Mouse (Mus musculus): ENCODE measurements around the gene Adipoq. TPM values are rescaled to one million over a fixed set of nuclear protein-coding genes. Genes with fewer than 3 reads are reported as not detected.
"Not testable (repeated sequence)": the region's sequence is repeated elsewhere in the genome, so short reads cannot be mapped to it uniquely, and the experiment has no call there.

Gene Adipoq
- total RNA-seq, 2 experiments from 2014 or later, result not detected

DNA sequence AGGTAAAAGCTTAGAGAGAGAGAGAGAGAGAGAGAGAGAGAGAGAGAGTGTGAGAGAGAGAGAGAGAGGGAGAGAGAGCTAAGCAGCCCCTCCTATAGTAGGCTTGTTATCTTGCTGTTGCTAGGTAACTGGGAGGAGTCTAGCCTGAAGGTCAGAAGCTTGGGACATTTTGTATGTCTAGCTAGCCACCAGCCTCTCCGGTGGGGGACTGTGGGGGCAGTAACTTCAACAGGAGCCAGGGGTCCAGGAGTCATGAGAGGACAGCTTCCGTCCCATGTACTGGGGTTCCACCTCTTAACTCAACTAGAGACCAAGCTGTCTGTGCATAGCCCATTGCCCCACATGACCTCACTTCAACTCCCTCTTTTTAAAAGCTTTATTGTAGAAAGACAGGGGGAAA, 12.6 kb downstream of the Adipoq start:
- DNase-seq (ENCODE audit: extremely low spot score in 1 of 2, low spot score in 1 of 2), result no peak

DNA sequence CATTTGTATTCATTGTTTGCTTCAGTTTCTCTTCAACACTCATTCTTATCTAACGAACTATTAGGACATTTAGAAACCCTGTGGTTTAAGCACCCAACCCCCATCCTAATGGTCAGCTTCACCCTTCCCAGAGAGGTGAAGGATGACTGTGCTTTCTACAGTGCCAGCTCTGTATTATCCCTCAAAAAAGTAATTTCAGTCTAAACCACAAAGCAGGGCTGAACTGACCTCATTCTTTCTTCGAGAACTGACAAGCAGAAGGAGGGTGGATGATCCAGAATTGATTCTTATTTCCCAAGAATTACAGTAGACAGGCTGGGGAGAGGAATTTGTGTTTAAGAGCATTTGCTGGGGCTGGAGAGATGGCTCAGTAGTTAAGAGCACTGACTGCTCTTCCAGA, 13.4 kb downstream of the Adipoq start:
- no peak for DNase-seq (ENCODE audit: extremely low spot score in 1 of 2, low spot score in 1 of 2)

DNA sequence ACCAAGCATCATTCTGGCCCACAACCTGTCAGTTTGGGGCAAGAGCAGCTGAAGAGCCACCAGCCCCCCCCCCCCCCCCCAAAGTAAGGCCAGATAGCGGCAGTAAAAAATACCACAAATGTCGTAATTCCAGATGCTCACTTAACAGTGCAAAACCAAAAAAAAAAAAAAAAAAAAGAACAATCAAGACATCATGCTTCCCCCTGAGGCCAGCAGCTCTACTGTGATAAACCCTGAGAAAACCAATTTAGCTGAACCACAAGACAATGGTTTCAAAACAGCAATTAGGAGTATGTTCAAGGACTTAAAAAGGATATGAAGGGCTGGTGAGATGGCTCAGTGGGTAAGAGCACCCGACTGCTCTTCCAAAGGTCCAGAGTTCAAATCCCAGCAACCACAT, 15.8 kb downstream of the Adipoq start:
- no peak for DNase-seq (ENCODE audit: extremely low spot score in 1 of 2, low spot score in 1 of 2)

DNA sequence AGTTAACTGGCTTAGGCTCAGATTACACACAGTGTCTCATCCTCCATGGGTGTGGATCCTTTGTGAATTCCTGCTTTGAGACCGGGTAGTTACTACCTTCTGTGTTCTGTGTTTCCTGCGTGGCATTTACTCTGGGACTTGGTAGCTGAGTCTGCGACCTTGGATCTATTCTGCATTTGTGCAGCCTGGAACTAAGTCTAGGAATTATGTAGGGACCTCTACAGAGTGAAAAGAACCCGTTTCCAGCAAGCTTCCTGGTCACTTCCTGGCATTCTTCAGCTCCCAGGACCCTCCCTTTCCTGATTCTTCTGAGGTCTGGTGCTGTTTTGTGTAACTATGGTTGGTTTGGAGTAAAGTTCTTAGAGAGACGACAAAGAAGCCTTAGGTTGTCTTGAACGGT, 18.1 kb downstream of the Adipoq start:
- DNase-seq (ENCODE audit: extremely low spot score in 1 of 2, low spot score in 1 of 2), result no peak

DNA sequence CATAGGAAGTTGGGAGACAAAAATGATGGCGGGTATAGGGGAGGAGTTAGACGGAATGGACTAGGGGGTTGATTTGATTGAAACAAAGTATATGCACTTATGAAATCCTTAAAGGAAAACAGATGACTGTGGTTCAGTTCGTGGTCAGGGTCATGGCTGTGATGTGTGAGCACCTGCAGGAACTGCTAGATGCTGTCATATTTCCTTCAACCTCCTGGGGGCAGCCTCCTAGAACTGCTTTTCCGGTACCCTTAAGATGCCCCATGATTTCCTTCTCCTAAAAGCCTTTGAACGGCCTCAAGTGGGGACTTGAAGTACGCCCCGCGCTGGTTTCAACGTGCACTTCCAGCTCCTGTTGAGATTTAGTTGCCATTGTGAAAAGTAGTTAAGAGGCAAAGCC, 19.1 kb downstream of the Adipoq start:
- DNase-seq (ENCODE audit: extremely low spot score in 1 of 2, low spot score in 1 of 2), result no peak

DNA sequence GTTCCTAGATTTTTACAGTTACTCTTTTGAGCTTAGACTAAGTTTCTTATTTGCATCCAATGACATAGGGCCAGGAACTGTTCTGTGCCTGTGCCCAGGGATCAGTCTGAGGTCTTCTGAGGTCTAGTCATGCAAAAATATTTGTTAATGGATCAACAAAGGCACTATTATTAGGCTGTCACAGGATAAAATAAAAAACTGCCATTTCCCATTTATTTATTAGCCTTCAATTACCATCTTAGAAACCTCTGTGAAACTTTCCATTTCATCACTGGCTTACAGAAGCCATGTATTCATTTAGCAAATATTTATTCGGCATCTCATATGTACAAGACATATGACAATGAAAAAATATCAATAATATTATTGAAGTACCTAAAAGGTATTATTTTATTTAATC, 20.3 kb downstream of the Adipoq start:
- DNase-seq (ENCODE audit: extremely low spot score in 1 of 2, low spot score in 1 of 2), result no peak

DNA sequence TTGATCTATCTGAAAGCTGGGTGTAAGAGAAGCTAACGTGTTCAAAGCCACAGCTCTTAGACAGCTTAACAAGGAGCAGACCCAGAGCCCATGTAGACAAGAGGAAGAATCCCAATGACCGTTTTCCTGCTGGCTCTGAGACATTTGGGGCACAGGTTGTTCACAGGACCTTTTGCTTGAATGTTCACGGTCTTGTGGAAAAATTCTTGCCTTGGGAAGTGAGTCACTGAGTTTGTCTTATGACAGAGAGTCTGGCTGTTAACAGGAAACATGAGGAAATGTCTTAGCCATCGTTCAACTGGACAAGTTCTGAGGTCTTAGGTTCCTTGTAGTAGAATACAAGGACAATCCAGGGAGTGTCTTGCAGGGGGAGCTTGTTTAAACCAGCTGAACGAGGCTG, 20.7 kb downstream of the Adipoq start:
- DNase-seq (ENCODE audit: extremely low spot score in 1 of 2, low spot score in 1 of 2), result no peak

DNA sequence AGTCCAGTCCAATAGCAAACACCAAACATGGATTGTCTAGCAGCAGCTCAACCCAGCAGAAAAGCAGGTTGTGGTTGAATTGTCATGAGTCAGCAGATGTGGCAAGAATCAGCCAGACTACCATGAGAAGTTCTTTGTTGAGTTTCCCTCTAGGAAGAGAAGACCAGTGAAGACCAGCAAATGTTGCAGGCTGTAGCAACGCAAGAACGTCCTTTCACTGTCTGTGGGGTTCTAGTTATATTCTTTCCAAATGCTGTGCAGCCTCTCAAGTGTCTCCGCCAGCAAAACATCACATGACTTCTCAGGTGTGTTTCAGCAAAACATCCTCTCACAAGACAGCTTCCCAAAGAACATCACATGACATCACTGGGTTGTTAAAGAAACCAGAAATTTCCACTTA, 24.5 kb downstream of the Adipoq start:
- DNase-seq (ENCODE audit: extremely low spot score in 1 of 2, low spot score in 1 of 2), result no peak

DNA sequence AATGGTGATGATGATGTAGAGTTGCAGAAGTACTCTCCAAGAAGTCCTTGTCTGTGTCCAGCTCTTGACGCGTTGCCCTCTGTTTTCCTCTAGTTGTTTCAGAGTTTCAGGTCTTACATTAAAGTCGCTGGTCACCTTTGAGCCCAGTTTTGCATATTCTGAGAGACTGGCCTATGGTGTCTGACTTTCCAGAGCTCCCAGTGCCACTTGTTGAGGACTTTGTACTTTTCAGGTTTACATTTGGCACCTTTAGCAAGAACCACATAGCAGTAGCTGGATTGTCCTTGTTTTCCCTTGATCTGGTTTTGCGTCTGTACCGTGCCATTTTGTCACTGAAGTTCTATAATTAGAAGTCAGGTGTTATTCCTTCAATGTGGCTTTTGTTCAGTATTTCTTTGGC, 27.6 kb downstream of the Adipoq start:
- DNase-seq (ENCODE audit: extremely low spot score in 1 of 2, low spot score in 1 of 2), result no peak

DNA sequence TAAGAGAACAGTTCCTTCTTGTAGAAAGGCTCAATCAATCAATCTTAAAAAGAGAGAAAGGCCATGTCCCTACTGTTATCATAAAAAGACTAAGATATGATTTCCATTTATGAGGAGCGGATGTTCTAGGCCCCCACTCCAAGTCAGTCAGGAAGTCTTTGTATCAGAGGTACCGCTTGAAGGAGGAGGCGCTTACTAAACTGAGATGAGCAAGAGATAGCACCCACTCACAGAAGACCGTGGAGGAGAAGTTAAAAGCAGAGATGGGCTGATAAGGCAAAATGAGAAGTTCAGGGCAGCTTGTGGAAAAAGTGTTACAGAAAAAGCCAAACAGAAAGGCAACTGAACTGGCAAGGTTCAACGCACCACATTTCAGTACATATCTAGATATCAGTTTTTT, 28.5 kb downstream of the Adipoq start:
- DNase-seq (ENCODE audit: extremely low spot score in 1 of 2, low spot score in 1 of 2), result no peak

DNA sequence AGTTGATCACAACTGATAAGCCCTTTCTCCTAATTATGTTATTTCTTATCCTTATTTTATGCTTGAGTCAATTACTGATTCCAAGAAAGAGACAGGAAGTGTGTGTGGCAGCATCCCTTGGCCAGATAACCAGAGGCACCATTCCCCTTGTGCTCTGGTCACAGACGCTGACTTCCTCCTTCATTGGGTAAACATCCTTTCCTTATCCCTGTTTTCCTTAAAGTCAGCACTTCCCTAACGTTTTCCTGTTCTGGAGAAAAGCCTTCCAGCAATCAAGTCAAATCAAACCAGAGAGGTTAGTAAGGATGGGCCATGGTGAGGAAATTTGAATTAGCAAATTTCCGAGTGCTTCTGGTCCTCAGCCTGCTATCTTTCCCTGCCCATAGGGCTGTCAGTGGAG, 29.6 kb downstream of the Adipoq start:
- DNase-seq (ENCODE audit: extremely low spot score in 1 of 2, low spot score in 1 of 2), result no peak

DNA sequence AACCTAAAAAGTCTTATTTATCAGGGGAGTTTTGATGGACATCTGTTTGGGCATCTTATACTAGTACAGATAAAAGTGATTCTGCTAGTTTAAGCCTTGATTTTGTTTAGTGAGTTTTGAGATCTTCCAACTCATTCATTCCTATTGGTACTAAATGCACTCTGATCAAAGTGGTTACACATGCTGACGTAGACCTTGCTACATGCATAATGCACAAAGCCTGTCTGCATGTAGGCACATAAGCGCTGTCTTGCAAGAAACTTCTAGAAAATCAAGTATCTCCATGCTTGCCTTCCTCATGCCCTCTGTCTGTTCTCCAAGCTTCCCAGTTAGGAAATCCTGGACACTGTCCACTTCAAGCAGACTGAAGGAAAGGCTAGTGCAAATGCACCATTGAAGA, 31.5 kb downstream of the Adipoq start:
- DNase-seq (ENCODE audit: extremely low spot score in 1 of 2, low spot score in 1 of 2), result no peak

DNA sequence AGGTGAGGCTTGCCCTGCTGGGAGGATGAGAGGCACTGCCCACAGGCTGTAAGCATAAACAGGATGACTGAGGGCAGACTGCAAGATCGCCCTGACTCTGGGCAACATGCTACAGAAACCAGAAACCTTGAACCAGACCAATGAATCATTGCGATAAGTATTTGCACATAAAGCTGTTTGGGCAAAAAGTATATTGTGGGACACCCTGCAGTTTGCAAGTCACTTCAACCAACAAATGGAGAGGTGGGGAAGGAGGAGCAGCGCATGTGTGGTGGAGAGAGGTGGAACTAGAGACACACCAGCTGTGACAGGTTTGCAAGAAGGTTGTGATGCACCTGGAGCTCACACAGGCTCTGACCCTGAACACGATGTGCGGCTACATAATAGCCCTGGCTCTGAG, 32.5 kb downstream of the Adipoq start:
- DNase-seq (ENCODE audit: extremely low spot score in 1 of 2, low spot score in 1 of 2), result no peak

DNA sequence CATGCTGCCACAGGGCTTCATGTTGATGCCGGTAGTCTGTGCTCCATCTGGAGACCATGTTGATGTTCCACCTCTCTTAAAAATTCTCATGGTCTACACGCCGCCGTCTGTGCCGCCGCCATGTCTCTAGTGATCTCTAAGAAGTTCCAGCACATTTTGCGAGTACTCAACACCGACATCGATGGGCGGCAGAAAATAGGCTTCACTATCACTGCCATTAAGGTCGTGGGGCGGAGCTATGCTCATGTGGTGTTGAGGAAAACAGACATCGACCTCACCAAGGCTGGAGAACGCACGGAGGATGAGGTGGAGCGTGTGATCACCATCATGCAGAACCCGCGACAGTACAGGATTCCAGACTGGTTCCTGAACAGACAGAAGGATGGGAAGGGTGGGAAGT, 33.1 kb downstream of the Adipoq start:
- not testable (repeated sequence) for DNase-seq (ENCODE audit: extremely low spot score in 1 of 2, low spot score in 1 of 2)

DNA sequence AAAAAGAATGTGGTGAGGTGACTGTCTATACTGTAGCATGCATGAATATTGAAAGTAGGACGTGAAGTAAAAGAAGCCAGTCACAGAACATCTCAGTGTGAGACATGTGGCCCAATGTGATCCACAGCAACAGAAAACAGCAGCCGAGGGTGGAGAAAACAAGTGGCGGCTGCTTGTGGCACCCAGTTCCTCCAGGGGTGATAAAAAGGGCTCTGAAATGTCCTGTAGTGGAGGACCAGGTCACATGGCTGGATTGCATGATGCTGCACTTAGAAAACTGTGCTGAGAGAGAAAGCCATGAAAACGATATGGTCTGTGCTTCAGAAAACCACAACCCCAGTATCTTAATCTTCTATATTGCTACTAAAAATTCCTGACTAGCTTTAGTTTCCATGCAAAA, 34.7 kb downstream of the Adipoq start:
- no peak for DNase-seq (ENCODE audit: extremely low spot score in 1 of 2, low spot score in 1 of 2)

DNA sequence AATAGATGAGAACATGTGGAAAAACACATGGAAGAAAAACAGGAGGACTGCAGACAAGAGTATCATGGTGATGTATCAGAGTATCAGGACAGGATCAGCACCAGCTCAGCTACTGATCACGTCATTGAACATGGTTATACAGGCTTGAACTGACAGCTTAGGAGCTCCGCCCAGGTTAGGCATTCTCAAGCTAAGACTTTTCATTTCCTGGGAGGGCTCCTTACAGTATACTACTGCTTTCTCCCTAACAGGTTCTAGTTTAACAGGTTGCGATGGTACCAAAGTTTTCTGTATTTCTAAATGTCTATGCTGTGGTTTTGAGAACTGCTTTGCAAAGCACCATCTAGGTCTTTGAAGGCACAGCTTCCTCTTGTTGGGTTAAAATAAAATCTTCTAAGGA, 35.2 kb downstream of the Adipoq start:
- no peak for DNase-seq (ENCODE audit: extremely low spot score in 1 of 2, low spot score in 1 of 2)

DNA sequence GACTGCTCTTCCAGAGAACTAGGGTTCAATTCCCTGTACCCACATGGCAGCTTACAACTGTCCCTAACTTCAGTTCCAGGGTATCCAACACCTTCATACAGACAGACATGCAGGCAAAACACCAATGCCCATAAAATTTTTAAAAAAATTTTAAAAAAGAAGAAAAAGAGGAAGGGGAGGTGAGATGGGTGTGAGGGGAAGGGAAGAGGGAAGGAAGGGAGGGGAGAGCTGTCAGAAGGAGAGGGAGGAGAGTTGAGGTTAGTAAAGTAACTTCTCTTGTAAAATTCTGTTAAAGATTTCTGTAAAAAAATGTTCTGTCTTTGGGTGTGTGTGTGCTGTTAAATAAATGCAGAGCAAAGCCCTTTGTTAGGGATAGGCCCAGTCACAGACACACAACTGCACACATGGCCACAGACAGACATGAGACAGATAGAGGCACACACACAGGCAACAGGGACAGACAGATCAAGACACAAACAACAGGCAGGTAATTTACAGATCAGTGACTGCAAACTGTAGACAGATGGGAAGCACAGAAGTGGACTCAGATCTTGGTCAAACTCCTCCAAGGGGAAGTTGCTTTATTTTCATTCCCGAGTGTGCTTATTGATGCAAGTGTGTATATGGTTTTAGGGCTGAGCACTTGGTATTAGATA, 35.7 kb downstream of the Adipoq start:
- no peak for DNase-seq (ENCODE audit: extremely low spot score in 1 of 2, low spot score in 1 of 2)

DNA sequence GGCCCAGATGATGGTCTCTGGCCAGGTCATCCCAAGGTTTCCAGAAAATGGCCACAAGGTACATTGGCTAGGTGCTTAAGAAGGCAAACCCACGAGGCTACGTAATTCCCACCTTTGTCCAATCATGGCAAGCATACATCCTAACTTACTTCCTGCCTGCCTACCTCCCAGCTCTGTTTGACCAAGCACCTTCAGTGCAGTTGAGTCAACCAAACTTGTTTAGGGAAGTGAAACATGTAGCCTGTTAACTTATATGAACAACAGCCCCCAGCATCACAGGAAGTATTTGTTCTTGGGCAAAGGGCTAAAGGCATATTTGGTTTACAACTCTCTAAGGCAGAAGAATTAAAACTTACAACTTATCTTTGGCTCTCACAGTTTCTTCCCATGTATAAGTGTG, 39.5 kb downstream of the Adipoq start:
- no peak for DNase-seq (ENCODE audit: extremely low spot score in 1 of 2, low spot score in 1 of 2)

DNA sequence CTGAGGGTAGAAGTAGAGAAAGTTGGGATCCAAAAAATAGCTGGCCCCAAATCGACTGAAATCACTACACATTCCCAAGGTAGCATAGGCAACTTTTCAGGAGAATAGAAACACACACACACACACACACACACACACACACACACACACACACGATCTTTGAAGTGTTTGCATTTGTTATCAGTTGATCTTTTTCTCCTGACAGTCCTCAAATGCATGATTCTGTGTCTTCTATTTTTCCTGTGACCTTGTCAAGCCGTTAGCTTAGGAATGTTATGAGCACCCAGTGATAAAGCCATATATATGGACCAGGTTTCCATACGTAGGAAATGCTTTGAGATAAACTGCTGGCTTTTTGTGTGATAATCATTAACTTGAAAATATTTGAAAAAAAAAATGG, 40.1 kb downstream of the Adipoq start:
- DNase-seq (ENCODE audit: extremely low spot score in 1 of 2, low spot score in 1 of 2), result no peak

DNA sequence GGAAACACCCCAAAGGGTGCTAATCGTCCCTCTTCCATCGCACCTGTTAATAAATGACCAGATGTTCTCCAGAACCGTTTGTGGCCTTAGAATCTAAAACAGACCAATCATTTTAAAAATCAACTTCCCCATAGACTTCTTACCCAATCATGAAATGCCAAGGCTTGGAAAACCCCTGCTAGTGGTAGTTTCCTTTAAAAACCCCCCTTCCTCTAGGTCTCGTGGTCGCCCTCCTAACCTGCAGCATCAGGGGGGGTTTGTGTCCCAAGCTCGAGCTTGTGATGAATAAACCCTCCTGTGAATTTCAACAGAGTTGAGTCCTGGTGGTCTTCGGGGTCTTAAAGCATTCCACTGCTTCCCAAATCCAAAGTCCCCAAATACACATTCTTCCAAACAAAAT, 41.6 kb downstream of the Adipoq start:
- no peak for DNase-seq (ENCODE audit: extremely low spot score in 1 of 2, low spot score in 1 of 2)

DNA sequence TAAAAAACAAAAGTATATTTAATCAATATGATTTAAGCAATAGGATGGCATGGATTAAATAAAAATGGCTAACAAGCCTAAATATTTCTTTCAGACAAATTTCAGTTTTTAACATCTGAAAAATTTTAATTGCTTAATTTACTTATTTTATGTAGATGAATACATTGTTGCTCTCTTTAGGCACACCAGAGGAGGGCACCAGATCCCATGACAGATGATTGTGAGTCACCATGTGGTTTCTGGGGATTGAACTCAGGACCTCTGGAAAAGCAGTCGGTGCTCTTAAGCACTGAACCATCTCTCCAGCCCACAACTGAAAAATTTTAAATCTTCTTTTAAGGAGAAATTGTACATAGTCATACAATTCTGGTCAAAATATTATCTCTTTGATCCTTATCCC, 43.3 kb downstream of the Adipoq start:
- DNase-seq (ENCODE audit: extremely low spot score in 1 of 2, low spot score in 1 of 2), result no peak

DNA sequence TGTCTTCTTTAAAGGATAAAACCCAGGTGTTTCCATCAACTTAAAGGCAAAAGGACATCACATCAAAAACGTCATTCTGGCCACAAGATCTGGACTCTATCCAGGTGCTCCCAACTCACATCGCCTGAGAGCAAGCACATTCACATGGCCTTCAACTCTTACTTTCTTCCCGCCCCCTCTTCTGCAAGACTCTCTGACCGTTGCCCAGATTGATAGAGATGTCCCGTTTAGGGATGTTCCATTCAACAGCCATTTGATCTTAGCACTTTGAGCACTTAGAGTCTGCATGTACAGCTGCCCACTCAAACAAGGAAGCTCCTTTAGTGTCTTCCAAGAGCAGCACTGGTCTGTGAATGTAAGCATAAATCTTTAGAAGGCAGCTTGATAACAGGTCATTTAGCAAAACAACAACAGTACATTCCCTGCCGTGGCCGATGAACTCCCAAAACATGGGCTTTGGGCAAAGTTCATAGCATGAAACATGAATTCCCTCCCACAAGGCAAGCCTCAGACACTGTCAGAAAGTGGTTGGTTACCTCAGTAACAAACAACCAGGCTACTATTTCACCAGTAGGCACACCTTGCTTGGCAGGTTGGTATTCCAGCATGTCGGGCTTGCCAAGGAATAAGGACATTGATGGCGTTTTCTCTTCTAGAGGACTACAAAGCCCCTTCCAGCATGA, 45.4 kb downstream of the Adipoq start:
- DNase-seq (ENCODE audit: extremely low spot score in 1 of 2, low spot score in 1 of 2), result no peak

DNA sequence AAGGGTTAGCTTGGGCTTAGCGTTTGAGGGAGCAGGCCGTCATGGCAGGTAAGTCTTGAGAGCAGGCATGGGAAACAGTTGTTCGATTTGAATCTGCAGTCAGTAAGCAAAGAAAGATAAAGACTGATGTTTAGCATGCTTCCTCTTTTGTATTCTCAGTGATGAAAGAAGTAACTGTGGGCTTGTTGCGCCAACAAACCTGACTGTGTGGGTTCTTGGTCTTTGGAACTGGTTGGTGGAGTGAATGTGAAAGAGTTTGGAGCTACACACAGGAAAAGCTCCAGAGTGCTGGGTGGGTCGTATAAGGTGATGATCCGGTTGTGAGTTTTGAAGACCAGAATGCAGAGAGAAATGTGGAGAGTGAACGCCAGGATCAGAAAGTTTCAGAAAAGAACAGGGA, 49.3 kb downstream of the Adipoq start:
- no peak for DNase-seq (ENCODE audit: extremely low spot score in 1 of 2, low spot score in 1 of 2)

Measured in layer of hippocampus, postnatal 25 days (tissue).